ENCODE assay signal across 8 mouse cellular contexts in the genomic region with DNA sequence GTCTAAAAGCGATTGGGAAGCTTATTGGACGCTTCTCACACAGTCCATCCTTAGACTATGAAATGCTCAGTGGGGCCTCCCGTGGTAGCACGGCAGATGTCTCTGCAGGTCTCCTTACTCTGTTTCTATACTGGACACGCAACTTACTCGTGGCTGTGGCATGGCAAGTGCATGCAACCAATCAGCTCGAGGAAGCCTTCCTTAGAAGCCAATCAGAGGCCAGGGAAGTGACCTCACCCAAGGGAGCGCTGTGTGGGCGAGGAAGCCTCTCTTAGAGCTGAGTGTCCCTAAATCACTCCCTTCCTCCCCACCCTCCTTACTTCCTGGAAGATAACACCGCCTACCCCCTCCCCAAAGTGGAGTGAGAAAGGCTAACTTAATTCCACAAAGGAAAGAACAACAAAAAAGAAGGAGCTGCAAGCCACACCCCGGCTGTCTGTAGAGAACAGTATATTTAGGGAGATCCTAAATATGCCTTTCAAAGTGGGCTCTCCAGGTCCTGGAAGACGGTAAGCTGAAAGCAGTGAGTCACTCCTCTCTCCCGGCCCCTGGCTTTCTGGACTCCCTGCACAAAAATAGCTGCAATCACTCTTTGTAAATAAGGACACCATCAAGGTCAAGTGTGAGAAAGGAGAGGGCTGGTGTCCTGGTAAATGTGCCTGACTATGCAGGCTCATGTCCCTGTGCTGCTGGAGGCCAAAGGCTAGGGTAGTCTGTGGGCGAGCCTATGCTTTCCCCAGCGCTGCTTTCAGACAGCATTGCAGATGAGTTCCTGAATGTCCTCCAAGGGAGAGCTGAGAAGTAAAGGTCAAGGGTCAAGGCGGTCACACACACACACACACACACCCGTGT. TPM values are rescaled to one million over a fixed set of nuclear protein-coding genes. Genes with fewer than 3 reads are reported as not detected.
A peak's percentile ranks its signal among the peaks of the same experiment; 100 is the strongest.
DNase-seq lines count a peak whose midpoint lies in the region; ATAC-seq lines count a peak whose summit lies in the region.

A gene (plus strand): TSS at position 295 of the 852 bp plus-strand sequence.

- peak within 1 kb of the TSS; percentile 23; the same call in 1 of the 2 replicates for H3K4me3 ChIP-seq in embryonic facial prominence, embryonic 10.5 days
- H3K4me3 ChIP-seq in limb, embryonic 11.5 days (ENCODE audit: low read depth, low read length): 0 out of 2 replicates have a peak within 1 kb of the TSS, but pooled peaks have one; percentile 10
- no peak within 1 kb of the TSS; the same call in 1 of the 2 replicates for H3K4me3 ChIP-seq in midbrain, embryonic 13.5 days (replicated peaks)

- WGBS in embryonic facial prominence, embryonic 10.5 days: 32% methylated on average over 17 of the region's 17 CpGs
- 35% methylated on average over 17 of the region's 17 CpGs for WGBS in limb, embryonic 11.5 days
- 32% methylated on average over 17 of the region's 17 CpGs for WGBS in midbrain, embryonic 13.5 days

- DNase-seq in layer of hippocampus, adult 11-12 months (ENCODE audit: low spot score): peak; percentile 89
- DNase-seq in layer of hippocampus, adult 9-10 months (ENCODE audit: low spot score): no peak
- DNase-seq in embryonic facial prominence, embryonic 10.5 days (ENCODE audit: low spot score): peak; percentile 82
- DNase-seq in kidney, adult 11 months: peak; percentile 96
- DNase-seq in limb, embryonic 11.5 days (ENCODE audit: low spot score): peak; percentile 79
- DNase-seq in spleen, adult 18-20 months: peak; percentile 85 to 87

- peaks cover 56% of the 10 kb centered on the region for H3K4me1 ChIP-seq in embryonic facial prominence, embryonic 10.5 days
- H3K4me1 ChIP-seq in limb, embryonic 11.5 days (ENCODE audit: control insufficient read depth, insufficient read depth, low read length): peaks cover 15% of the 10 kb centered on the region
- peaks cover 20% of the 10 kb centered on the region for H3K4me1 ChIP-seq in midbrain, embryonic 13.5 days (replicated peaks)

- peaks cover 15% of the 10 kb centered on the region for H3K27me3 ChIP-seq in embryonic facial prominence, embryonic 10.5 days (replicated peaks; ENCODE audit: low read depth, poor library complexity, severe bottlenecking)
- H3K27me3 ChIP-seq in limb, embryonic 11.5 days (ENCODE audit: control insufficient read depth, insufficient read depth, low read length): no peaks in the 10 kb centered on the region
- peaks cover 9% of the 10 kb centered on the region; the same call in 1 of the 2 replicates for H3K27me3 ChIP-seq in midbrain, embryonic 13.5 days

- H3K9ac ChIP-seq in limb, embryonic 11.5 days (ENCODE audit: low read length): no peak within 1 kb of the TSS; the same call in 1 of the 2 replicates
- H3K9ac ChIP-seq in midbrain, embryonic 13.5 days (replicated peaks): no peak within 1 kb of the TSS; the same call in 1 of the 2 replicates

- peak within 1 kb of the TSS; percentile 18 for H3K4me2 ChIP-seq in limb, embryonic 11.5 days (ENCODE audit: low read depth, severe bottlenecking)
- H3K4me2 ChIP-seq in midbrain, embryonic 13.5 days (replicated peaks): peak within 1 kb of the TSS; percentile 41

- peak within 1 kb of the TSS; percentile 76 for H3K27ac ChIP-seq in embryonic facial prominence, embryonic 10.5 days (replicated peaks)
- H3K27ac ChIP-seq in limb, embryonic 11.5 days (replicated peaks; ENCODE audit: low read depth, low read length): peak within 1 kb of the TSS; percentile 56; the same call in 1 of the 2 replicates
- peak within 1 kb of the TSS; percentile 66 for H3K27ac ChIP-seq in midbrain, embryonic 13.5 days

- no peaks in the 10 kb centered on the region for H3K36me3 ChIP-seq in embryonic facial prominence, embryonic 10.5 days (replicated peaks)
- H3K36me3 ChIP-seq in limb, embryonic 11.5 days (ENCODE audit: control insufficient read depth, insufficient read depth, low read length): no peaks in the 10 kb centered on the region
- no peaks in the 10 kb centered on the region for H3K36me3 ChIP-seq in midbrain, embryonic 13.5 days

- ATAC-seq in granulocyte monocyte progenitor cell, adult 5-6 weeks (replicated peaks; ENCODE audit: poor library complexity, severe bottlenecking): peak; percentile 80
- ATAC-seq in limb, embryonic 11.5 days (ENCODE audit: insufficient number of reproducible peaks, low FRiP score, low TSS enrichment, low read depth): peak; percentile 65
- peak; percentile 75 for ATAC-seq in midbrain, embryonic 13.5 days

- H3K9me3 ChIP-seq in embryonic facial prominence, embryonic 10.5 days: no peaks in the 10 kb centered on the region
- H3K9me3 ChIP-seq in limb, embryonic 11.5 days (ENCODE audit: control insufficient read depth, low read length): no peaks in the 10 kb centered on the region
- H3K9me3 ChIP-seq in midbrain, embryonic 13.5 days: no peaks in the 10 kb centered on the region

RNA-seq across cellular contexts. Expression of the gene that starts here (rescaled TPM):
- 1.6 and 1.9 TPM in 2 replicates for polyA plus RNA-seq in embryonic facial prominence, embryonic 10.5 days (2016; fragmentation: Nextera tagmentation; extraction: Ambion mirVana)
- total RNA-seq in granulocyte monocyte progenitor cell, adult 5-6 weeks (2014; fragmentation: Nextera tagmentation): not detected in 2 replicates
- total RNA-seq in granulocyte monocyte progenitor cell, adult 5-6 weeks (2017): not detected in 2 replicates
- polyA plus RNA-seq in limb, embryonic 11.5 days (2014; fragmentation: Nextera tagmentation; extraction: Ambion mirVana): 0.69 and 1.0 TPM in 2 replicates
- polyA plus RNA-seq in midbrain, embryonic 13.5 days (2015; fragmentation: Nextera tagmentation; extraction: Ambion mirVana): 0.81 and 1.7 TPM in 2 replicates

Comparison
In these comparisons a context has a peak if more than half of its experiments do, and no peak if none do; other contexts are left out.
1. Peak in ATAC-seq in granulocyte monocyte progenitor cell, adult 5-6 weeks; RNA of the gene not detected or under 1 TPM.